Comparison of ENCODE assay signal across 20 mouse cellular contexts in genomic region chr2:44334006-44334405, GRCm38 (mm10).
DNase-seq lines count a peak whose midpoint lies in the region; ATAC-seq lines count a peak whose summit lies in the region.
"Had no signal": no experiment of that assay in that cellular context is flagged by ENCODE, and none has a peak within 500 bp of the region (broad histone marks: within the 10 kb centered on the region; RNA-seq: fewer than 3 reads in every experiment).

No protein-coding gene starts in this region.

- H3K27ac ChIP-seq in heart, embryonic 10.5 days, result no peak overlapping the region
- H3K27ac ChIP-seq: forebrain, embryonic 10.5 days; hindbrain, embryonic 15.5 days; liver, embryonic 14.5 days; lung, embryonic 15.5 days had no signal

- no peaks in the 10 kb centered on the region; the same call in 1 of the 2 replicates for H3K4me1 ChIP-seq in heart, embryonic 10.5 days
- H3K4me1 ChIP-seq: hindbrain, embryonic 15.5 days had no signal

- no peaks in the 10 kb centered on the region for H3K27me3 ChIP-seq in heart, embryonic 10.5 days (ENCODE audit: insufficient read depth, poor library complexity, severe bottlenecking)
- H3K27me3 ChIP-seq: hindbrain, embryonic 15.5 days; lung, embryonic 15.5 days had no signal

- 35% methylated on average over 3 of the region's 3 CpGs for WGBS in heart, embryonic 10.5 days

- peak; percentile 60 for ATAC-seq in megakaryocyte, adult 5-6 weeks (ENCODE audit: poor library complexity, severe bottlenecking)
- ATAC-seq: Patski had no signal

- peak; percentile 7 for DNase-seq in heart, postnatal 4 days
- DNase-seq in heart, embryonic 10.5 days (ENCODE audit: low spot score), result no peak
- peak; percentile 43 for DNase-seq in right cerebral cortex, adult 18-20 months
- DNase-seq in right cerebral cortex, postnatal 36 days (ENCODE audit: low spot score in 2 of 2), result no peak
- no peak for DNase-seq in T-cell, adult 2 months (ENCODE audit: low spot score)
- DNase-seq in left cerebral cortex, adult 18-20 months (ENCODE audit: low spot score in 2 of 2), result no peak
- DNase-seq: adrenal gland, postnatal 25 days; cerebellum, adult 11-12 months; cerebellum, postnatal 25 days; gastrocnemius, postnatal 14 days; midbrain, embryonic 14.5 days; right cerebral cortex, postnatal 25 days; thymus, adult 2 months had no signal

- no peaks in the 10 kb centered on the region for H3K36me3 ChIP-seq in heart, embryonic 10.5 days
- H3K36me3 ChIP-seq: forebrain, embryonic 10.5 days; hindbrain, embryonic 15.5 days; lung, embryonic 15.5 days had no signal

- no peaks in the 10 kb centered on the region for H3K9me3 ChIP-seq in heart, embryonic 10.5 days
- H3K9me3 ChIP-seq: forebrain, embryonic 10.5 days; hindbrain, embryonic 15.5 days; lung, embryonic 15.5 days had no signal

- H3K4me3 ChIP-seq in heart, embryonic 10.5 days, result no peak overlapping the region
- H3K4me3 ChIP-seq: forebrain, embryonic 10.5 days; hindbrain, embryonic 15.5 days; lung, embryonic 15.5 days; myocyte had no signal

Comparison
In these comparisons a context has a peak if more than half of its experiments do, and no peak if none do; other contexts are left out.
1. DNase-seq: peak in heart, postnatal 4 days (single experiment) and right cerebral cortex, adult 18-20 months (single experiment); none in heart, embryonic 10.5 days (single experiment), right cerebral cortex, postnatal 36 days (0 of 2), T-cell, adult 2 months (single experiment) and left cerebral cortex, adult 18-20 months (0 of 2).